Mouse (Mus musculus) CD4-positive, CD25-positive, alpha-beta regulatory T cell, adult 2 months (primary cell): ENCODE measurements around the gene Iqsec1.

Source experiments
- DNase-seq: peaks from one replicate; pipeline ENCODE4 v3.0.0-alpha.2; 2012; ENCODE audit warnings: low read depth, low spot score

Iqsec1 gene

DNA sequence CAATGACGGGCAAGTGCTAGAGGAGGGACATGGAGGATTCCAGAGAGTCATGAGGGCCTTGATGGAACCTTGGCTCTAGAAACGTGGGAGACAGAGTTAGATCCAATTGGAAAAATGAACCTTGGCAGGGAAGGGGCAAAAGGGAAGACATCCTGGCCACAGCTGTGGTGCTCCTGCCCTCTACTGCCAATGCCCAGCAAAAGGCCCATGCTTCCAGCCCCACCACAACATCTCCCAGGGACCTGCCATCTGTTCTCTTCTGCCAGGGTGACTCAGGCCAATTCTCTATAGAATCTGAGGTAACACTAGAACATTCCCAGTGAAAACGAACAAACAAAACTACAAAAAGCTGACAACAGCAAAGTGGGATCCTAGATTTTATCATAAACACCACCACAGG is 173.1 kb downstream of the Iqsec1 start:
- DNase-seq = no peak

DNA sequence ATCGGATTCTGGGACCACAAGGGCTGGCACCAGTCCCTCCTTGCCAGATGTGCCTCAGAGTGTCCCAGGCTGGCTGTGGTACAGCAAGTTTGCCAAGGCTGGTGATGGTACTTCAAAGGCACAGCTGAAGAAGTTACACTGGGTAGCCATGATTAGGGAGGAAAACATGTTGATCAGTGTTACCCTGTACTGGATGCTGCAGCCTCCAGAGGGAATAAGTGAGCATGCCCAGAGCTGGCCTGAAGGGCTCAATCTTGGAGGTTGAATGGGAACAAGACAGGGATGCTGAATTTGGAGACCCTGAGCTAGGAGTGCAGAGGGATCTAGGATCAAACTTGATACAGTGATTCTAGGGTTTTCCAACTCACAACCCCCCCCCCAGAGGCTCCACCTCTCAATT is 175.0 kb downstream of the Iqsec1 start:
- no peak for DNase-seq

DNA sequence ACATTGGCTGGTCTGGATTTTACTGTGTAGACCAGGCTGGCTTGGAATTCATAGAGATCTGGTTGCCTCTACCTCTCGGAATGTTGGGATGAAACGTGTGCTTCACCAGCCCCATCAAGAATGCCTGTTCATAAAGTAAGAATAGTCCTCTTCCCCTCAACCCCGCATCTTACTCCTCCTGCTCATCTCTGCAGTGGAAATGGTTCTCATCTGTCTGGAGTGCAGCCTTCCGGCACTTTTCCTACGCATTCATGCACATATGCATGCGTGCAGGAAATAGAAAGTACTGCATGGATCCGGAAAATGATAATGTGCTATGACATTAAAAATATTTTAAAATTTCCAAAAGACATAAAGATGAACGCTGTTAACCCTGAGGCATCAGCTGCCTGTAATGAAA is 175.9 kb downstream of the Iqsec1 start:
- no peak for DNase-seq

DNA sequence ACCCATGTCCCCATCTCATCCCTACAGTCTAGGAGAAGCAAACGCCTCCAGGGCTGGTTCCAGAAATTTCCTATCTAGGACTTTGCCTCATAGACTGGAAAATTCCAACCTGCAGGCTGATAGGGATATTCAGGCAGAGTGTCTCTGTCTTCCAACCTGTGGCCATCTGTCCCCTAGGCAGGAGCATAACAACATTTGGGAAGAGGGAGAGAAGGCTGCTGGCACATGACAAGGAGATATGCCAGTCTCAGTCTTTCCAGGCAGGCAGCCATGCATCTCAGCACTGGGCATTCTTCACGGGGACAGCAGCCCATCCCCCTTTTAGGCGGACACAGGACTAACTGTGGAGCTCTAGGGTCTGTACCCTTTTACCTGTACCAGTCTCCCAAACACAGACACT is 176.4 kb downstream of the Iqsec1 start:
- DNase-seq = no peak

DNA sequence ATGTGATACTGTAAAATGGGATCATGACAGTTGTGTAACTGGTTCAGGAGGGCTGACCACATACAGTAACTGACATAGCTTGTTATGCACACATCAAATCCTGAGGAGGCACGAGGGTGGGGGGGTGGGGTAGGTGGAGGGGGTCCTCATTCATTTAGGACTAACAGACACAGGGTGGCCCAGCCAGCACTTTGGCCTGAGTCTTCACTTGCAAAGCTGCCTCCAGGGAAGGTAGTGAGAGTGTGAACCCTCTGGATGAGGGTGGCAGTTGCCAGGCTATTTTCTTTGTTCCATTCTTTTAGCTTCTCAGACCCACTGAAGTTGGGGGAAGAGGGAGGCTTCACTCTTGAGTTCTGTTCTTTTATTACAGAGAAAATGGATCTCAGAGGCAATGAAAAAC is 177.9 kb downstream of the Iqsec1 start:
- DNase-seq = no peak

DNA sequence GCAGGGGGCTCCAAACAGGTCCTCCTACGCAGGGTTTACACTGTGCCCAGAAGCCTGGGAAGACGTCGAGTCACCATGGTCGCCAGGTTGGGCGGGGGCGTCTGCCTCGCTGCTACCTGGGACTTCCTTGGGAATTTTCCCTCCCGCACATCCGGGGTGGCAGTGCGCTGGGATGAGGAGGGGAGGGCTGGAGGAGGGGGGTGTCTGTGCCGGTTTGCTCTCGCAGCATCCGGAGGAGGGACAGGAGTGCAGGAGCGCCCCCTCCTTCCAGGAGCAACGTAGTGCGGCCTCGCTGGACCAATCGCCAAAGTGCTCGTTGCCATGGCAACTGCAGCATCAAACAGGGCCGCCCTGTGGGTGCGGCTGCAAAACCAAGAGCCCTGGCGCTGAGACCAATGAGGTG is 178.5 kb downstream of the Iqsec1 start:
- DNase-seq = peak; percentile 92

DNA sequence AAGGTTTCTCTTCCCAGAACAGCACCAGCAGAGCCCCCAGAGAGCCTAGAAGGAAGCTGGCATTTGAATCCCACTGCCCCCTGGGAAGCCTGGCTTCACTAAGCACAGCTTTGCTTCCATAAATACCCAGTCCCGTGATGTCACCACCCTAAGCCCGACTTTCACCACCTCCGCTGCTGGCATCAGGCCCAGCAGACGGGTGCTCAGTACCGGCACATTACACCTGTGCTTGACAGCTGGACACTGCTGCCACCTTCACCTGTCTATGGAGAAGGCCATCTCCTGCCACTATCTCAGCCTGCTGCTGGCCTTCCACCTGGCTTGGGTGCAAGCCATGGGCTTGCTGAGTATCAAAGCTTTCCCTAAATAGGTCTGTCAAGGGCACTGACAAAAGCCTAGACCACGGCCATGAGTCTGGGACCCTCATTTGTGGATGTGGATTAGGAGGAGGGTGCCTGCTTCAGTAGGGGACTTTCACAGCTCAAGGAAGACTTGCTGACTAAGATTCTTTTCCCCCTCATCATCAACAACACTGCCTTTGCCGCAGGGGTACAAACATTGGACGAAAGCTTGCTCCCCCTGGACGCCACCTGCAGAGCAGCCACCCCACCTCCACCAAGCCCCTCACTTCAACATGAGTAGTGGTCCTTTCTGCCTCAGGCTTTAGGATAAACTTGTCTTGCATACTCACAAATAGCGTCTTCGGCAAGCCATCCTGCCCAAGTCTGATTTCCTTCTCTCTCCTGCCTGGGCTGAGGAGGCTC is 179.2 kb downstream of the Iqsec1 start:
- DNase-seq = no peak

DNA sequence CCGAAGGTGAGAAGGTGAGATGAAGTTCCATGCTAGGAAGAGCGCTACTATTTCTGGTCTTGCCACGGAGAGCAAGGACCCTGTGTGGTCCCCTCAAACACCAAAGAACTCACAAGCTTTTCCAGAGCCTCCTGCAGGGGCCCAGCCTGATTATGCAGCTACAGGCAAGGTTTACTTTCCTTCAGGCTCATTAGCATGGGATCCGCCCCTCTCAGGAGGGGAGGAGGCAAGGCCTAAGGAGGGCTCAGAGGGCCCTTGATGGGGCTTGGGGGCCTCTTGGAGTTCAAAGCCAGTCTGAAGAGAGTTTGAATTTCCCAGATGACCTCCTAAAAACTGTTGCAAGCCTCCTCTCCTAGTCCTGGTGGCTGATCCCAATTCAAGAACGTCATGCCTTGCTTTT is 179.9 kb downstream of the Iqsec1 start:
- DNase-seq = peak; percentile 32

DNA sequence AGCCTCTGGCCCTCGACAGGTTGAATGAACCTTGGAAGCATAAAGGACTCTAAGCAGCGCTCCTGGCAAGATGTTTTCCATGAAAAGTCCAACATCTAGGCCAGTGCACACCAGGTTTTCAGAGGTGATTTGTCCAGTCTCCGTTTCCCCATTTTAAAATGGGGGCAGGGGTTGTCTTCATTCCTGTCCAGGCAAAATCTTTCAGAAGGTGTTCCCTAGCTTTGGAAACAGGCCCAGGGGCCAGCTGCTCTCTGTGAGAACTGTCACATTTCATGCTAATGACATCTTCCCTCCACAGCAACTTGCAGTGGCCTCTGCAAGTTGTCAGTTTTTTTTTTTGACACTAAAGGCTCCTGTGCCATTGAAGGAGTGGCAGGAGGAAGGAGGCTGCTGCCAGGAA is 180.4 kb downstream of the Iqsec1 start:
- no peak for DNase-seq

DNA sequence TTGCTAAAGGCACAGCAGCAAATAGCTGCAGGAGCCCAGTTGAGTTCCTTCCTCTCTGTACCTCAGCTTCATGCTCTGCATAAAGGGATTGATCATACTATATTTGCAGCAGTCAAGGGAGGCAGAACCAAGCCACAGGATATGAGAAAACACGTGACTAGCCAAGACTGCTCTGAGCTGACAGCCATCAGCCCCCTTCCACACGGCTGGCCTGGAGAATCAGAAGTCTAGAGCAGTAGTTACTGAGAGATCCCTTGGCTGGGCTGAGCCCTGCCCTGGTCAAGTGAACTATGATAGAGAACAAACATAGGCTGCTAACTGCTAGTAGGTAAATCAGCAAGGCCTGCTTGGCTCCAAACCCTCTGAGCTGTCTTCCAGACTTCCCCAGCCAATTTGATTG is 180.9 kb downstream of the Iqsec1 start:
- DNase-seq = peak; percentile 62

DNA sequence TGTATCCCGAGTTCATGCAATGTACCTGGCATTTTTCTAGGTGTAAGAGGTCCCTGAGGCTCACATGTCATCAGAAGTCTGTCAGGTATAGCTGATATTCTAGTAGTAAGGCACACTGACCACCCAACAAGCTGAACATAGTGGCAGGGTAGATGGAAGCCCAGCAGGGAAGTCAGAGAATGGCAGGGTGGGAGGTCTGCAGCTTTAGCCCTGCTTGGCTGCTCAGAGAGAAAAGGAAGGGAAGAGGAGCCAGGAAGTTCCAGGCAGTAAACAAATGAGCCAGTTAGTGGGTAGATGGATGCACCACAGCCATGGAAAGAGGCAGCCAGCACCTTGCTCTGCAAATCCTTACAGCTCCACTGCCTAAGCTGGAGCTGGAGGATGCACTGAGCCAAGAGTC is 181.7 kb downstream of the Iqsec1 start:
- no peak for DNase-seq

DNA sequence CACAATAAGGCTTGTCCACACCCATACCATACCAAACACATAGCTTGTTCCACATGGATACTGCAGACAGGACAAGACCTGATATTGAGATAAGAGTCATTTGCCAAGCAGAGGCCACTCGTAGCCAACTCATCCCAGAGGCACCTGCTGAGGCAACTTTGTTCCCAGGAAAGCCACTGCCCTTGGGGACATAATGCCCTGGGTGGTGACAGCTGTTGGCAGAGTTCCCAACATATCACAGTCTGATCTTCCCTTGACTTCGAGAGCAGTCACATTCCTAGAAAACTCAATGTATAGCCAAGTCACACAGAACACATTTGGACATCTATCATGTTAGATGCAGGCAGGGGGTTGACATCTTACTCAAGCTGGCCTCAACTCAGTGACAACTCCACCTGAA is 183.4 kb downstream of the Iqsec1 start:
- DNase-seq = no peak

DNA sequence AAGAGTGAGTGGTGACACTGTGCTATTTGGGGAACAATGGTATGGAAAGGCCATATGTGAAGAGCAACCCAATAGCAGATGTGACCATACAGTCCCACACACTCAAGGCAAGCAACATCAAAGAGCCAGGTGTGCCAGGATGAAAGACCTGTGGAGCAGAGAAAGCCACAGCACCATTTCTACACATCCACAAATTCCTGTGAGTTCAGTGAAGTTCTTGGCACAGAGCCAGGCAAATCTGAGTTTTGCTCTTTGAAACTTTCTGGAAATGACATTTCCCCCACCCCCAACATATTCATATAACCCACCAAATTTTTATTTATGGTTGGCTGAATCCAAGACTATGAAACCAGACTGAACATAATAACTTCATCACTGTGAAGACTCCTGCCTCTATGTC is 183.8 kb downstream of the Iqsec1 start:
- DNase-seq = no peak

DNA sequence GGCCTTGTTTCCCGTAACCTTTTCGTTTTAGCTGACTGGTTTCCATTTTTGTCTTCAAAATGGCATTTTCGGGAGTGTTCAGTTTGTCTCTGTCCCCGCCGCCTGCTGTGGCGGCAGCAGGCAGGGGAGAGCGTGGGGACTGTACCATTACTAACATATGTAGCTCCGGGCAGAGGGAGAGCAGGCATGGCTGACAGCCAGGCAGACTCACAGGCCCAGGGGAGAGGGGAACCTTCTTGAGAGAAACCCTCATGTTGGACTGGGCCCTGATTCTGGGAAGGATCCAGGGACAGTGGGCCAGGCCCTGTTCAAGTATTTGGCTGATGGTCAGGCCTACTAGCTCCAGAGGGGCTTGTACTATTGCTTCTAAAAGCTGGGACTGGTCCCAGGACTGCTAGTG is 185.9 kb downstream of the Iqsec1 start:
- DNase-seq = no peak

DNA sequence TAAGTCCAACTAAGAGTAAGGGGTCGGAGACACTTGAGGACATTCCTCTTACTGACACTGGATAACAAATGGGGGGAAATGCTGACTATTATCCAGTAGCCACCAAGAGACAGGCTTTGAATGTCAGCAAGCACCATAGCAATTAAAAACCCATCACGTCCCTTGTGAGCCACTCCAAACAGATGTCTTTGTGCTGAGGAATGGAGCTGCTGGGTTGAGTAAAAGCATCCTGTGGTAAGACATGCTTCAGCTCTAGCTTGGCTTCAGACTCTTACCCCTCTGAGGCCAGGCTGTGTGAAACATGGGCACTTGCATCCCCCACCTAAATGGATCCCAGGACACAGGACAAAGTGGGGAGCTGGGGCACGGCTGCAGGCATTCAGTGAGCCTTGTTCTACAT is 186.4 kb downstream of the Iqsec1 start:
- no peak for DNase-seq

DNA sequence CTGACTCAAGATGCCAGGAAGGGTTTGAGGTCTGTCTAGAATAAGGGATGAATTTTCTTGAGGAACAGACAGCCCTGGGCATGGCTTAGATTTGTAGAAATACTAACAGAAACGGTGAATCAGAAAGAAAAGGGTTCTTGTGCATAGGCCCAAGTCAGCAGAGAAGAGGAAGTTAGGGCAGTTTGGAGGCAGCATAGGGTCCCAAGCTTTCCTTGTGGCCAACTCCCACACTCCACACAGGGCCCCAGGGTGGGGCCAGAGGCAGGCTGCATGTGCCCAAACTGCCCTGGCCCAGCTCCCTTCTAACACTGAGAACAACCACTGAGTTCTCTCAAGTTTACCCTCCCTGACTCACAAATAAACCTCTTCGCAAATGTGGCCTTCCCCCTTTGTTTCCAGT is 187.7 kb downstream of the Iqsec1 start:
- DNase-seq = no peak

DNA sequence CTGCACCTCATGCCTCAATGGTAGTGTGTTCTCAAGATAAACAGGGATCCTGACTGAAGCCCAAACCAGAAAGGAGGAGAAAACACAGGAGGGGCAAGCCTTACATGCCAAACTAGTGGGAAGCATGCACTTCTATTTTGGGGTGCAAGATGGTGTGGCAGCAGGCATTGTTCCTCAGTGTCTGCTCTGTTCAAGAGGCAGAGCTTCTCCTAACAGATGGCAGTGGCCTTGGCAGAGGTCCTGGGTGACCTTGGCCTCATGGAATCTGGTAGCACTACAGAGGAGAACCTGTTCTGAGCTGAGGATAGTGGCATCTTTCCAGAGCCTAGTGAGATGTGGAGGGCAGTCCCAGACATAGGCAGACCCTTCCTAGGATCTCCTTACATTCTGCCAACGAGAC is 189.4 kb downstream of the Iqsec1 start:
- no peak for DNase-seq

DNA sequence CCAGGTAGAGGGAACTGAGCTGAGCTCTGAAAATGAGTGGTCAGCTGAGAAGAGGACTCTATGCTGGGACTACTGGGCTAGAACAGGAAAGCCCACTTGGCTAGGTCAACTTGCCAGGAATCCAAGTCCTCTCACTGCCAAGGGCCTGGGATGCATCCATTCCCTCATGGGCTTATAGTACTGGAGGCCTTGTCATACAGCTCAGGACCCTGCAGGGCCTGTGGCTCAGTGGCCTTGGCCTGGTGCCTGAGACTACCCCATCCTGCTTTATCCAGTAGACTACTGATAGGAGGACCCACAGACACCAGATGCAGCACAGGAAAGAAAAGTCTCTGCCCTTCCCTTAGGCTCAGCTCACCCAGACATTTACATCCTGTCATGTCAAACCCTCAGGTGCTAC is 190.3 kb downstream of the Iqsec1 start:
- no peak for DNase-seq

DNA sequence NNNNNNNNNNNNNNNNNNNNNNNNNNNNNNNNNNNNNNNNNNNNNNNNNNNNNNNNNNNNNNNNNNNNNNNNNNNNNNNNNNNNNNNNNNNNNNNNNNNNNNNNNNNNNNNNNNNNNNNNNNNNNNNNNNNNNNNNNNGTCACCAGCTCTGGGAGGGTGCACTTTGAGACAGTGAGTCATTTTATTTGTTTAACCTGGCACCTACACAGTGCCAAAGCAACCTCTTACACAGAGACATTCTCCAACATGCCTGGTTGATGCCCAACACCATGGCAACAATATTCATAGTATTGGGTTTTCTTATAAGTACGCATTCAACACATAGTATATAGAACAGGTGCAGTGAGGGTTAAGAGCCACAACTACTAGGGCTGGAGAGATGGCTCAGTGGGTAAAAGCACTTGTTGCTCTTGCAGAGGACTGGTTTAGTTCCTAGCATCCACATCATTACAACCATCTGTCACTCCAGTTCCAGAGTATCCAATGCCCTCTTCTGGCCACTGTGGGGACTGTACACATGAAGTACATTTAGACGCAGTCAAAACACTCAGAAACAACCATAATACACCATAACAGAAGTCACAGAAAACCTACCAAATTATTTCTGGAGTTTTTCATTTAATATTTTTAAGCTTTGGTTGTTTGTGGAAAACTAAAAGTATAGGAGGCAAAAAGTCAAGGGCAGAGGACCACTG is 191.4 kb downstream of the Iqsec1 start:
- DNase-seq = no peak

DNA sequence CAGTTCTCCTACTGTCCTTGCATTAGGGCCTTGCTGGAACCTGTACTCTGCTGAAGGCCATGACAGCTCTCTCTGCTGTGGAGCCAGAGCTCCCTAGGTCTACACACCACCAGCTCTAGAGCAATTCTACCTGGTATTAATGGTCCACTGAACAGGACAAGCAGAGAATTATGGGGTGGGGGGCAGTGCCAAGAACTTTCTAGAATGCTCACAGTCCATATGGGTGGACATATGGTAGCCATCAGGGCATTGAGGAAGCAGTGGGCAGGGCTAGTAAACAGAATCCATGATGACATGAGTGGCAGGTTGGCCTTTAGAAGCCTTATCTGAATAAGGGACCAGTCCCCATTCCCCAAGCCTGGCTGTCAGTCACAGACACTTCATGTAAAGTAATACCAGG is 197.6 kb downstream of the Iqsec1 start:
- no peak for DNase-seq

DNA sequence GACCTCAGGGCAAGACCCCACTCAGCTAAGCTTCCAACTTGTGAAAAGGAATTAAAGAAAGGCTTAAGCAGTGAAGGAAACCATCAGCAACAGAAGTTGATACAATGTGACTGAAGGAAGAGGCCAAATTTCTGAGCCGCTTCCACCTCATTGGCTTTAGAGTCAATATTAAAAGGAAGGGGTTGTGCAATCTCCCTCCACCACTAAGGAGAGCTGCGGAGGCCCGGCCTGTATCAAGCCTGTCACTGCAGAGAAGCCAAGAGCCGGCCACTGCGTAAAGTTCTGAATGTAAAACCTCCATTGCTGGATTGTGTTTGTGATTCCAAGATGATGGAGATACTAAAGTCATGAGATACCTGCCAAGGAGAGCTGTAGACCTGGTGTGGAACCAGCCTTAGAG is 199.0 kb downstream of the Iqsec1 start:
- no peak for DNase-seq

DNA sequence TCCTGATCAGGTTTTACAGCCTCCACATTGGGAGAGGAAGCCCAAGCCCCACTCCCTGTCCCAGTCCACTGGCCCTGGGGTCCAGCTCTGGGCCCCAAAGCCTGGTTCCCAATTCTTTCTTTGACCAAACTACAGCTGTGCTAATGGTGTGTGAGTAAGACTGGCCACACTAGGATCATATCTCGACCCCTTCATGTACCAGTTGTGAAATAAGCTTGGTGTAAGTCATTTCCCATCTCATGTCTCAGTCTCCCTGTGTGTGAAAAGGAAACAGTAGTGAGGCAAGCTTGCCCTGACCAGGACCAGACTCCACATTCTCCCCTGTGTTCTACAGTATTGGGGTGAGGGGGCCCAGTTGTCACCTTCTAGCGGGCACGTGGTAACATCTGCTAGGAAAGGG is 200.9 kb downstream of the Iqsec1 start:
- DNase-seq = no peak

DNA sequence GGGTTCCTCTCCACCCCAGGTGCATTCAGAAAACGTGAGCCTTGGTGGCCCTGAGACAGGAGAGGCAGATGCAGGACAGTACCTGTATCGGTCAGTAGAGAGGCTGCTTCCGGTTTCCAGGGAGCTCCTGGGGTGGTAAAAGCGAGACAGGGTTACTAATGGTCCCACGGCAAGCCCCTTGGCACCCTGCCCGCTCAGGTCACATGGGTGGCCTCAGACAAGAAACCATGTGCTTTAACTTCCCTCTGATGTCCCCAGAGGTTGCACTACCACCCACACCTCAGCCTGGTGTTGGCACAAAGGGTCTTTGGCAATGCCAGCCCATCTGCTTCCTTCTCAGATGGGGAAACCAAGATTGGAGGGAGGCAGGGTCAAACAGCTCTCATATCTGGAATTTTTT is 201.4 kb downstream of the Iqsec1 start:
- DNase-seq = no peak

DNA sequence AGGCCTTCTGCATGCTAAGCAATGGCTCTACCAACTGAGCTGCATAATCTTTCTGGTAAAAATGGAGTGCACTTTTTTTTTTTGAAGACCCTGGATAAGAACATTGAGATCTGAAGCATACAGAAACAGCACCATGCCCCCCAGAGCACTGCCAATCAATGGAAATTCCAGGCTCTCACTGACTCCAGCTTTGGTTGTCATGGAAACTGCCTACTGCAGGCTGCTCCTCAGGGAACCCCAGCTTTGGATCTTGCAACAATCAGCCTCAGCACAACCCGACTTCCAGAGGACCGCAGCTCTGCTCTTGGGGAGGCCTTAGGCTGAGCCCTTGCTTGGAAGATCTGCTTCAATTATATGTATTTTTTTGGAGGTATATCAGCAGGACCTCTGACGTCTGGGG is 201.9 kb downstream of the Iqsec1 start:
- no peak for DNase-seq
